Mouse (Mus musculus): ENCODE data around the gene Dusp12. TPM values are rescaled to one million over a fixed set of nuclear protein-coding genes. Genes with fewer than 3 reads are reported as not detected.

Dusp12 gene
- total and polyA plus RNA-seq, 3 experiments, result 30.4 to 41.7 (median 30.9) TPM

- no peak overlapping the region for H3K27ac ChIP-seq (ENCODE audit: insufficient read depth, low read depth)
- H3K9me3 ChIP-seq (replicated peaks; ENCODE audit: low read length), result no peaks in the 10 kb centered on the region
- TF ChIP-seq TCF12 (IDR thresholded peaks at IDR 0.05; ENCODE audit: low read depth, low read length) (no peak), ELF1 (IDR thresholded peaks at IDR 0.05; ENCODE audit: low read depth, low read length) (no peak), MAX (IDR thresholded peaks at IDR 0.05; ENCODE audit: low read length) (no peak), RAD21 (IDR thresholded peaks at IDR 0.05; ENCODE audit: low read depth, low read length) (no peak), ZMIZ1 (IDR thresholded peaks at IDR 0.05; ENCODE audit: low read depth, low read length) (no peak), IRF4 (IDR thresholded peaks at IDR 0.05; ENCODE audit: low read depth, low read length) (no peak), MYC (IDR thresholded peaks at IDR 0.05; ENCODE audit: low read depth, low read length) (no peak), CHD1 (IDR thresholded peaks at IDR 0.05; ENCODE audit: low read depth, low read length) (no peak), USF1 (IDR thresholded peaks at IDR 0.05; ENCODE audit: low read depth, low read length) (no peak), MXI1 (IDR thresholded peaks at IDR 0.05; ENCODE audit: low read depth, low read length) (no peak), NRF1 (IDR thresholded peaks at IDR 0.05; ENCODE audit: low read depth, low read length) (no peak), ETS1 (conservative IDR thresholded peaks at IDR 0.05; ENCODE audit: low read depth, low read length) (no peak)
Measured at GRCm38 (mm10) chr1:170871402-170871801, 13.9 kb downstream of the Dusp12 start.

GRCm38 (mm10) chr1:170868905-170869283 lies 16.4 kb downstream of the Dusp12 start:
- dilution Hi-C loops (cut with MboI; ENCODE audit: extremely low pct_ligation_motif_present, extremely low pct_unique_long_range_greater_than_20kb, low sequenced_read_pairs), result no loop called here
- Histone ChIP-seq H3K27ac (ENCODE audit: insufficient read depth, low read depth) (peak overlapping the region; percentile 83), H3K27me3 (replicated peaks) (no peaks in the 10 kb centered on the region)

More at GRCm38 (mm10) chr1:170871402-170871801, 13.9 kb downstream of the Dusp12 start:
- Histone ChIP-seq H3K27me3 (replicated peaks) (no peaks in the 10 kb centered on the region), H3K4me3 (replicated peaks in 1 of 3; ENCODE audit: low read depth in 2 of 3, low read length in 2 of 3, poor library complexity in 1 of 3) (no peak overlapping the region), H3K4me2 (ENCODE audit: insufficient read depth, low read depth, poor library complexity, severe bottlenecking) (no peak overlapping the region), H3K9ac (ENCODE audit: insufficient read depth, low read depth) (no peak overlapping the region), H3K36me3 (replicated peaks in 1 of 2; ENCODE audit: control insufficient read depth in 1 of 2, insufficient read depth in 1 of 2, low read length in 1 of 2) (peaks cover 32 to 56% of the 10 kb centered on the region in 2 experiments), H3K79me2 (replicated peaks; ENCODE audit: control insufficient read depth, extremely low read depth, insufficient read depth, poor library complexity, severe bottlenecking) (peaks cover 21% of the 10 kb centered on the region), H3K4me1 (ENCODE audit: control insufficient read depth in 1 of 2, insufficient read depth in 2 of 2) (peaks cover 0 to 6% of the 10 kb centered on the region in 2 experiments; a peak in 2 of 4 replicates)
- dilution Hi-C loops (cut with MboI; ENCODE audit: extremely low pct_ligation_motif_present, extremely low pct_unique_long_range_greater_than_20kb, low sequenced_read_pairs) (no loop called here), in situ Hi-C loops (cut with MboI; ENCODE audit: low pct_ligation_motif_present, low pct_unique_long_range_greater_than_20kb, low sequenced_read_pairs) (no loop called here)
- DNase-seq (ENCODE audit: extremely low read depth), result no peak

More at GRCm38 (mm10) chr1:170868905-170869283, 16.4 kb downstream of the Dusp12 start:
- in situ Hi-C loops (cut with MboI; ENCODE audit: low pct_ligation_motif_present, low pct_unique_long_range_greater_than_20kb, low sequenced_read_pairs), result no loop called here
- peak overlapping the region; percentile 51 to 98 (median 89) for H3K4me3 ChIP-seq (replicated peaks in 1 of 3; ENCODE audit: low read depth in 2 of 3, low read length in 2 of 3, poor library complexity in 1 of 3)
- H3K36me3 ChIP-seq (replicated peaks in 1 of 2; ENCODE audit: control insufficient read depth in 1 of 2, insufficient read depth in 1 of 2, low read length in 1 of 2), result peaks cover 15 to 33% of the 10 kb centered on the region in 2 experiments
- H3K9me3 ChIP-seq (replicated peaks; ENCODE audit: low read length), result no peaks in the 10 kb centered on the region
- no peak for DNase-seq (ENCODE audit: extremely low read depth)
- H3K79me2 ChIP-seq (replicated peaks; ENCODE audit: control insufficient read depth, extremely low read depth, insufficient read depth, poor library complexity, severe bottlenecking), result peaks cover 41% of the 10 kb centered on the region
- peak overlapping the region; percentile 39 for H3K4me2 ChIP-seq (ENCODE audit: insufficient read depth, low read depth, poor library complexity, severe bottlenecking)
- TF ChIP-seq MXI1 (IDR thresholded peaks at IDR 0.05; ENCODE audit: low read depth, low read length) (no peak), ZKSCAN1 (IDR thresholded peaks at IDR 0.05; ENCODE audit: borderline replicate concordance, low read depth, low read length) (no peak), UBTF (IDR thresholded peaks at IDR 0.05; ENCODE audit: low read depth, low read length) (no peak), MEF2A (IDR thresholded peaks at IDR 0.05; ENCODE audit: borderline replicate concordance, low read depth, low read length) (no peak), POLR2A (IDR thresholded peaks at IDR 0.05; ENCODE audit: low read depth, low read length) (no peak), MAZ (IDR thresholded peaks at IDR 0.05; ENCODE audit: low read depth, low read length) (no peak), HCFC1 (IDR thresholded peaks at IDR 0.05; ENCODE audit: low read depth, low read length) (no peak), RAD21 (IDR thresholded peaks at IDR 0.05; ENCODE audit: low read depth, low read length) (no peak), GABPA (IDR thresholded peaks at IDR 0.05; ENCODE audit: insufficient replicate concordance, low read depth, low read length) (no peak), EP300 (IDR thresholded peaks at IDR 0.05; ENCODE audit: low read length) (no peak), JUND (conservative IDR thresholded peaks at IDR 0.05; ENCODE audit: low read depth, low read length) (no peak), ELF1 (IDR thresholded peaks at IDR 0.05; ENCODE audit: low read depth, low read length) (no peak), USF1 (IDR thresholded peaks at IDR 0.05; ENCODE audit: low read depth, low read length) (no peak), MAFK (IDR thresholded peaks at IDR 0.05; ENCODE audit: insufficient replicate concordance, low read length) (no peak), POLR2AphosphoS2 (IDR thresholded peaks at IDR 0.05; ENCODE audit: low read depth, low read length) (no peak), NRF1 (IDR thresholded peaks at IDR 0.05; ENCODE audit: low read depth, low read length) (no peak), ZMIZ1 (IDR thresholded peaks at IDR 0.05; ENCODE audit: low read depth, low read length) (no peak), ETS1 (conservative IDR thresholded peaks at IDR 0.05; ENCODE audit: low read depth, low read length) (no peak), CTCF (conservative IDR thresholded peaks at IDR 0.05 in 1 of 2, IDR thresholded peaks at IDR 0.05 in 1 of 2; ENCODE audit: low read depth in 2 of 2, low read length in 2 of 2) (no peak)
- H3K4me1 ChIP-seq (ENCODE audit: control insufficient read depth in 1 of 2, insufficient read depth in 2 of 2), result peaks cover 6 to 20% of the 10 kb centered on the region in 2 experiments
- peak overlapping the region; percentile 99 for H3K9ac ChIP-seq (ENCODE audit: insufficient read depth, low read depth)

Measured in CH12.LX (cell line).